Mouse (Mus musculus) embryonic fibroblast, embryonic 13.5 days (primary cell): Measurements from ENCODE around the gene B4galt1. TPM values are rescaled to one million over a fixed set of nuclear protein-coding genes. Genes with fewer than 3 reads are reported as not detected.

Experiments used
- H3K27ac ChIP-seq: 2 replicates; pipeline ENCODE4 v1.5.1; 2012; ENCODE audit warnings: low read length, control low read depth, inconsistent platforms; ENCODE audit not compliant: insufficient read depth
- H3K4me1 ChIP-seq: 2 replicates; pipeline ENCODE4 v1.6.1; 2011; ENCODE audit warnings: low read length; ENCODE audit not compliant: control insufficient read depth, insufficient read depth
- H3K4me3 ChIP-seq: 2 replicates; pipeline ENCODE4 v1.5.1; 2011; ENCODE audit warnings: mild to moderate bottlenecking, control low read depth, low read length; ENCODE audit not compliant: insufficient read depth
- CTCF ChIP-seq: IDR thresholded peaks from 2 replicates; pipeline ENCODE4 v1.5.1; 2011; ENCODE audit warnings: mild to moderate bottlenecking, control low read depth, low read length, moderate library complexity, borderline replicate concordance; ENCODE audit not compliant: insufficient read depth
- POLR2A ChIP-seq: IDR thresholded peaks from 2 replicates; pipeline ENCODE4 v1.6.1; 2011; ENCODE audit warnings: low read depth, mild to moderate bottlenecking, control low read depth, low read length, moderate library complexity
- polyA plus RNA-seq: library from polyadenylated mRNA; stranded (reverse); fragments of >200 nt; gene quantifications from 2 replicates; pipeline ENCODE4 v1.2.4, GENCODE M21; 2011; ENCODE audit warnings: low read depth; ENCODE audit not compliant: missing spikeins, insufficient read length

B4galt1 gene
- polyA plus RNA-seq, 1 experiment = 103 TPM

- Histone ChIP-seq H3K4me3 (no peak overlapping the region), H3K27ac (peak overlapping the region; percentile 77), H3K4me1 (peaks cover 32% of the 10 kb centered on the region)
- TF ChIP-seq POLR2A (no peak), CTCF (no peak)
Observed at GRCm38 (mm10) chr4:40844811-40845751, 8.7 kb downstream of the B4galt1 start.

- Histone ChIP-seq H3K4me1 (peaks cover 27% of the 10 kb centered on the region), H3K27ac (peak overlapping the region; percentile 77), H3K4me3 (no peak overlapping the region)
- no peak for TF ChIP-seq POLR2A
- no peak for TF ChIP-seq CTCF
Observed at GRCm38 (mm10) chr4:40844251-40844721, 9.5 kb downstream of the B4galt1 start.

GRCm38 (mm10) chr4:40843726-40844125 is 10.1 kb downstream of the B4galt1 start:
- peak overlapping the region; percentile 77; the same call in 1 of the 2 replicates for H3K27ac ChIP-seq
- no peak for TF ChIP-seq POLR2A
- no peak for TF ChIP-seq CTCF
- peaks cover 26% of the 10 kb centered on the region for H3K4me1 ChIP-seq
- no peak overlapping the region for H3K4me3 ChIP-seq

GRCm38 (mm10) chr4:40840448-40840847 is 13.4 kb downstream of the B4galt1 start:
- TF ChIP-seq POLR2A (no peak), CTCF (no peak)
- Histone ChIP-seq H3K27ac (no peak overlapping the region), H3K4me1 (peaks cover 20% of the 10 kb centered on the region), H3K4me3 (no peak overlapping the region)

GRCm38 (mm10) chr4:40839251-40839650 is 14.6 kb downstream of the B4galt1 start:
- Histone ChIP-seq H3K27ac (no peak overlapping the region), H3K4me1 (peaks cover 11% of the 10 kb centered on the region), H3K4me3 (no peak overlapping the region)
- no peak for TF ChIP-seq CTCF
- no peak for TF ChIP-seq POLR2A

GRCm38 (mm10) chr4:40837451-40838285 is 16.1 kb downstream of the B4galt1 start:
- H3K27ac ChIP-seq = peak overlapping the region; percentile 70
- H3K4me1 ChIP-seq = peaks cover 6% of the 10 kb centered on the region
- no peak overlapping the region for H3K4me3 ChIP-seq
- TF ChIP-seq POLR2A (no peak), CTCF (no peak)

- Histone ChIP-seq H3K4me3 (no peak overlapping the region), H3K27ac (peak overlapping the region; percentile 70)
- TF ChIP-seq CTCF (no peak), POLR2A (no peak)
Observed at GRCm38 (mm10) chr4:40837008-40837407, 16.8 kb downstream of the B4galt1 start.

GRCm38 (mm10) chr4:40834872-40835271 is 18.9 kb downstream of the B4galt1 start:
- TF ChIP-seq POLR2A = no peak
- Histone ChIP-seq H3K4me1 (peaks cover 6% of the 10 kb centered on the region; the same call in 1 of the 2 replicates), H3K4me3 (no peak overlapping the region), H3K27ac (no peak overlapping the region)

More at GRCm38 (mm10) chr4:40837008-40837407, 16.8 kb downstream of the B4galt1 start:
- H3K4me1 ChIP-seq = peaks cover 6% of the 10 kb centered on the region; the same call in 1 of the 2 replicates

- H3K27ac ChIP-seq = no peak overlapping the region
- H3K4me1 ChIP-seq = peaks cover 6% of the 10 kb centered on the region; the same call in 1 of the 2 replicates
- TF ChIP-seq POLR2A (no peak), CTCF (no peak)
- H3K4me3 ChIP-seq = no peak overlapping the region
Observed at GRCm38 (mm10) chr4:40834232-40834786, 19.5 kb downstream of the B4galt1 start.
